Mouse (Mus musculus) limb, embryonic 12.5 days (tissue): Measurements from ENCODE around the gene Asic5. TPM values are rescaled to one million over a fixed set of nuclear protein-coding genes. Genes with fewer than 3 reads are reported as not detected.

Source experiments
- ATAC-seq: fragments of 200-750 bp; cut with Nextera tagmentation; 2 replicates; pipeline ENCODE4 v1.8.0; 2017; ENCODE audit warnings: low read depth, moderate TSS enrichment; ENCODE audit not compliant: insufficient number of reproducible peaks, insufficient read depth, low FRiP score, low TSS enrichment
- H3K27ac ChIP-seq: fragments of 300-500 bp; sonication (generic); 2 replicates; pipeline ENCODE4 v1.5.1; 2016; ENCODE audit warnings: mild to moderate bottlenecking, moderate library complexity
- H3K27me3 ChIP-seq: fragments of 300-500 bp; sonication (generic); 2 replicates; pipeline ENCODE4 v1.6.1; 2016; ENCODE audit warnings: mild to moderate bottlenecking, moderate library complexity
- H3K36me3 ChIP-seq: fragments of 300-500 bp; sonication (generic); 2 replicates; pipeline ENCODE4 v1.6.1; 2016; ENCODE audit warnings: mild to moderate bottlenecking, moderate library complexity
- H3K4me1 ChIP-seq: fragments of 300-500 bp; sonication (generic); replicated peaks from 2 replicates; pipeline ENCODE4 v1.6.1; 2016
- H3K4me2 ChIP-seq: fragments of 300-500 bp; sonication (generic); 2 replicates; pipeline ENCODE4 v1.6.1; 2016; ENCODE audit warnings: mild to moderate bottlenecking, moderate library complexity
- H3K4me3 ChIP-seq: fragments of 300-500 bp; sonication (generic); replicated peaks from 2 replicates; pipeline ENCODE4 v1.5.1; 2016; ENCODE audit warnings: mild to moderate bottlenecking
- H3K9ac ChIP-seq: fragments of 300-500 bp; sonication (generic); replicated peaks from 2 replicates; pipeline ENCODE4 v1.6.1; 2016; ENCODE audit warnings: mild to moderate bottlenecking, moderate library complexity
- H3K9me3 ChIP-seq: fragments of 300-500 bp; sonication (generic); 2 replicates; pipeline ENCODE4 v1.6.1; 2016; ENCODE audit warnings: mild to moderate bottlenecking, moderate library complexity
- WGBS: fragments of 180-500 bp; shearing (Covaris S2); methylation state at CpG from one replicate; pipeline ENCODE4 v1.1.7; 2016; 5-methylcytosine and 5-hydroxymethylcytosine counted together
- polyA plus RNA-seq: library from polyadenylated mRNA; unstranded; fragments of >200 nt; fragmentation: Nextera tagmentation; extraction: Ambion mirVana; gene quantifications from 2 replicates; pipeline ENCODE4 v1.2.1, GENCODE M21; 2016

Gene Asic5
- not detected in 2 replicates for polyA plus RNA-seq

DNA sequence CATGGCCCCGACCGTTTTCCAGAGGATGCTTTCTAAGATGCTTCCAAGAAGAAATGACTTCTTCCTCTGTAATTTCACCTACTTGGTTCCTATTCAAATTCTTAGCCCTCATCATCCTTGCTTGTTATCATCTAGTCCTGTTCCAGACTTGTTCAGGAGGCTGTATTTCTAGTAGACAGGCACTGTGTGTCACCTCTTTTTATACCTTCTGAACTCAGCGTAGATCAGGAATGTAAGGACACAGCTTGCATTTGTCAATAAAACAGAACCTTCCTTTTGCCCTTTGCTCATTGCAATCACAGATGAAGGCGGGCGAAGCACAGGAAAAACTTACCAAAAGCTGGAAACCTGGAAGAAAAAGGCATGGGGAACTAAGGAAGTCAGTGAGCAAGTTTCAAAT lies at the start of gene Asic5:
Asic5 (plus strand) TSS at position 301 of the 400 bp plus-strand sequence.
- H3K4me3 ChIP-seq = no peak within 1 kb of the TSS
- no peak within 1 kb of the TSS for H3K4me2 ChIP-seq
- H3K27ac ChIP-seq = no peak within 1 kb of the TSS
- H3K9ac ChIP-seq = no peak within 1 kb of the TSS
- 82% methylated on average over 5 of the region's 5 CpGs for WGBS
- no peaks in the 10 kb centered on the region for H3K27me3 ChIP-seq
- H3K36me3 ChIP-seq = no peaks in the 10 kb centered on the region
- H3K4me1 ChIP-seq = no peaks in the 10 kb centered on the region
- no peaks in the 10 kb centered on the region for H3K9me3 ChIP-seq
- no peak for ATAC-seq

DNA sequence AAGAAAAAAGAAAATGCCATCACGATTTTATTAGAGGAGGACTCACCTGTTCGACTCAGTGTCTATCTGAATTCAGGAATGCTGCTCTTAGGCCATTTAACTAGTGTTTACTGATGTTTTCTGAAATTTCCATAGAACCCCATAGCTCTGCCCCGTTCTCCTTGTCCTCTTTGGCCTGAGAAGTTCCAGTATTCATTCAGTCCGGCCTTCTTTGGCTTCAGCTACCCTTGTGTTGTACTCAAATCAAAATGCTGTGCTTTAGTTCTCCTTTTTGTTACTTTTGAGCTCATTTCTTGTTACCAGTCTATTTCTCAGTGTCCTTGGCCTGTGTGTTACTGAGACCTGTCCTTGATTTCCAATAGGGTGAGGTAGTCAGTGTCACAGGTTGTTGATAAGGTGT lies 48.7 kb upstream of the Asic5 start:
- no peak for ATAC-seq
- 82% methylated on average over 4 of the region's 4 CpGs for WGBS

DNA sequence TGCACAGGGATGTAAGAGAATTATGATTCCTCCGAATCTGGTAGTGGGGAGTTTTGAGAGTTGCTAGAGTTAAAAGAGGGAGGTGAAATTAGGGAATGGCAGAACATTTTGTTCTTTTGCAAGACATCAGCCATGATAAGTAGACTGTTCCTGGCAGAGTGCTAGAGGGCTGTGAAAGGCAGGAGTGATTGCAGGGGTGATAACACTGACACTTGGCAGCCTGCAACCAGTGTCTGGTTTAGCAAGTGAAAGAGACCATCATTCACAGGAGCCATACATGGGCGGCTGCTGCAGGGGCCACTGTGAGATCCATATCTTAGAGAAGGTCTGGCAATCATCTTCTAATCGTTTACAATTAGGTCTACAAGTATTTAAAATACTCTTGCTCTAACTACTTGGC lies 43.2 kb upstream of the Asic5 start:
- no peaks in the 10 kb centered on the region for H3K27me3 ChIP-seq
- H3K4me2 ChIP-seq = no peak overlapping the region
- no peaks in the 10 kb centered on the region for H3K9me3 ChIP-seq
- ATAC-seq = no peak
- no peak overlapping the region for H3K27ac ChIP-seq
- no peak overlapping the region for H3K9ac ChIP-seq
- 0 out of 2 replicates have a peak, but pooled peaks cover 3% of the 10 kb centered on the region for H3K4me1 ChIP-seq
- H3K4me3 ChIP-seq = no peak overlapping the region
- H3K36me3 ChIP-seq = no peaks in the 10 kb centered on the region
- 46% methylated on average over 3 of the region's 3 CpGs for WGBS

More for the DNA sequence above, 48.7 kb upstream of the Asic5 start:
- H3K4me2 ChIP-seq = no peak overlapping the region
- no peak overlapping the region for H3K9ac ChIP-seq
- no peaks in the 10 kb centered on the region for H3K9me3 ChIP-seq
- no peaks in the 10 kb centered on the region for H3K4me1 ChIP-seq
- H3K4me3 ChIP-seq = no peak overlapping the region
- no peak overlapping the region for H3K27ac ChIP-seq
- no peaks in the 10 kb centered on the region for H3K36me3 ChIP-seq
- no peaks in the 10 kb centered on the region for H3K27me3 ChIP-seq

DNA sequence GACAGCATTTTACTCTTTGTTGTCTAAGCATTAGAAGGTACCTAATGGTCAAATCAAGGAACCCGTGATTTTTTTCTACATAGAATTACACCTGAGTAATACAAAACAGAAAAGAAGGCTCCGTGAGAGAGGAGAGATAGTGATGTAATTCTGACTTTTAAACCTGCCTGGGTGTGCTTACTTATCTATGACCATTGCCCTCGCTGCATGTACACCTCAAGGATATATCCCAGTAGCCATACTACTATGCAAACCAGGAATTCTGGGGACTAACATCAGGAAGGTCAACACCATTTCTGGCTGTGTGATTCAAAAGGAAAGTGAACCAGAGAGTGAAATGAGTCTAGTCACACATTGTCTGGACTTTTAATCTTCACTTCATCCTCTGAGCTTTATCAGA lies 39.7 kb upstream of the Asic5 start:
- Histone ChIP-seq H3K27ac (no peak overlapping the region), H3K36me3 (no peaks in the 10 kb centered on the region), H3K4me1 (0 out of 2 replicates have a peak, but pooled peaks cover 3% of the 10 kb centered on the region), H3K4me2 (no peak overlapping the region), H3K27me3 (no peaks in the 10 kb centered on the region), H3K9ac (no peak overlapping the region), H3K9me3 (no peaks in the 10 kb centered on the region), H3K4me3 (no peak overlapping the region)
- no peak for ATAC-seq
- 91% methylated on average over 3 of the region's 3 CpGs for WGBS

DNA sequence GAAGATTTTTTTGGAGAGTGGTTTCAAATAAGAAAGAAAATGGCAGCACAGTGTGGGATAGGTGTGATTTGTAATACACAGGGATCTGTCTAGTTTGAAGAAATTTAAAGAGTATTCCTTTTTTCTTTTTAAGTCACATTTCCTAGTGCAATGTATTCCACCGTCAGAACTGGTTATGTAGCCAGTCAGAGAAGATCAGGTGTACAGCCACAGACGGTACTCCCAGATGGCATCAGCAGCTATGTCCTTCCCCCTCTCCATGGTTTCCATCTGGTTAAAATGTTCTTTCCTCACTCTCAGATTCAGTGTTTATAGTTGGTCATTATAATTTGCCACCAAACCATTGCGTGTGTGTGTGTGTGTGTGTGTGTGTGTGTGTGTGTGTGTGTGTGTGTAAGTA lies 39.0 kb upstream of the Asic5 start:
- no peak overlapping the region for H3K4me2 ChIP-seq
- no peaks in the 10 kb centered on the region for H3K27me3 ChIP-seq
- no peaks in the 10 kb centered on the region for H3K36me3 ChIP-seq
- H3K9me3 ChIP-seq = no peaks in the 10 kb centered on the region
- H3K4me1 ChIP-seq = 0 out of 2 replicates have a peak, but pooled peaks cover 3% of the 10 kb centered on the region
- 85% methylated on average over 3 of the region's 3 CpGs for WGBS
- H3K9ac ChIP-seq = no peak overlapping the region
- no peak overlapping the region for H3K27ac ChIP-seq
- no peak for ATAC-seq
- H3K4me3 ChIP-seq = no peak overlapping the region

DNA sequence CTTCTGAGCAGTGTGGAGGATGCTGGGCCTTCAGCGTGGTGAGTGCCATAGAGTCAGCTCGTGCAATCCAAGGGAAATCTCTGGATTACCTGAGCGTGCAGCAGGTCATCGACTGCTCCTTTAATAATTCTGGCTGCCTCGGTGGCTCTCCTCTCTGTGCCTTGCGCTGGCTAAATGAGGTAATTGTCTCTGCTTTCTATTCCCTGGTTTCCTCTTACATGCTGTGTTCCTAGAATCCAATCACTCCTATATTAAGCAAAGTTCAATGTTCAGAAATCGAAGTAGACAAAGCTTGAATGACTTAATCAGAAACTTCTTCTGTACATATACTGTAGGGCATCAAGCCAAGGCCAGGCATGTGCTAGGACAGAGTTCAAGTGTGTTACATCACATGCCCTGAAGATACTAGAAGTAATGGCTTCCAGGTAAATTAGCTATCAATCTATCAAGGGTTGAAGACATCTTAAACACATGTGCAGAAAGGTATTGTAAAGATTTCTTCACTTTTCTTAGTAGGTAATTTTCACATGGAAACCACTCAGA lies 37.2 kb upstream of the Asic5 start:
- H3K27me3 ChIP-seq = no peaks in the 10 kb centered on the region
- no peak for ATAC-seq
- no peak overlapping the region for H3K27ac ChIP-seq
- H3K4me1 ChIP-seq = 0 out of 2 replicates have a peak, but pooled peaks cover 3% of the 10 kb centered on the region
- H3K4me3 ChIP-seq = no peak overlapping the region
- H3K4me2 ChIP-seq = no peak overlapping the region
- no peak overlapping the region for H3K9ac ChIP-seq
- WGBS = 91% methylated on average over 7 of the region's 7 CpGs
- H3K9me3 ChIP-seq = no peaks in the 10 kb centered on the region
- no peaks in the 10 kb centered on the region for H3K36me3 ChIP-seq

DNA sequence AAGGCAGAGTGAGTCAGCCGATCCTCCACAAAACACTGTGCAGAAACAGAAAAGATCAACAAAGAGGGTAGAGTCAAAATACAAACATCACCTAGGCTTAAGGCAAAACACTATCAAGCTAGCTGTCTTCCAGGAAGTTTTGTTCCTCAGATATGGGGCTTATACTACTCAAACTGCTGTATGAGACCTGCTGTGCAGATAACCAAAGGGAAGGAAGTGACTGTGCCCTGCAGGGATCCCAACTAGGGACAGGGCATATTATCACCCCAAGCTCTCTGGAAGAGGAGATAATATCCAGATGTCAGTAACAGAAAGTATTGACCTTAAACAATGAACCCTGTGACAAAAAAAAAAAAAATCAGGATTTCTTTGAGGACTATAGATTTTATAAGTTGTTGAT lies 33.0 kb upstream of the Asic5 start:
- Histone ChIP-seq H3K36me3 (no peaks in the 10 kb centered on the region), H3K9me3 (no peaks in the 10 kb centered on the region), H3K4me1 (peaks cover 11% of the 10 kb centered on the region), H3K4me2 (no peak overlapping the region), H3K27ac (no peak overlapping the region), H3K4me3 (no peak overlapping the region), H3K27me3 (no peaks in the 10 kb centered on the region), H3K9ac (no peak overlapping the region)
- 88% methylated on average over 1 of the region's 1 CpGs for WGBS
- ATAC-seq = no peak

DNA sequence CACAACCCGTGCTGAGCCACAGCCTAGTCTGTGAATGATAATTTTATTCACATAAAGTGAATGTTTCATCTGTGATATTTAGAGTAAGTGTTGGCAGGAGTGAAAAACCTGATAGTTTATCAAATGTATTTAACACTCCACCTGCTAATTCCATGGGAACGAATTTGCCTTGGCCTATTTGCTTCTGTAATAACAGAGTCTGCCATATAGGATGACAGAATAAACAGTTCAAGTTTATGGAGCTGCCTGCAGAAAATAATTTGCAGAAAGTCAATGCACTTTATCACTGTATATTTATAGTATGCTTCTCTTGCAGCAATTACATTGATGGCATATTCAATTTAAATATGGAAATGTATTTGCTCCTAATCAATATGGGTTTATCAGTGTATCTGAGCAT lies 30.3 kb upstream of the Asic5 start:
- Histone ChIP-seq H3K36me3 (no peaks in the 10 kb centered on the region), H3K9ac (no peak overlapping the region), H3K4me1 (peaks cover 11% of the 10 kb centered on the region), H3K27ac (no peak overlapping the region), H3K27me3 (no peaks in the 10 kb centered on the region), H3K4me3 (no peak overlapping the region), H3K9me3 (no peaks in the 10 kb centered on the region), H3K4me2 (no peak overlapping the region)
- no peak for ATAC-seq
- 68% methylated on average over 2 of the region's 2 CpGs for WGBS

DNA sequence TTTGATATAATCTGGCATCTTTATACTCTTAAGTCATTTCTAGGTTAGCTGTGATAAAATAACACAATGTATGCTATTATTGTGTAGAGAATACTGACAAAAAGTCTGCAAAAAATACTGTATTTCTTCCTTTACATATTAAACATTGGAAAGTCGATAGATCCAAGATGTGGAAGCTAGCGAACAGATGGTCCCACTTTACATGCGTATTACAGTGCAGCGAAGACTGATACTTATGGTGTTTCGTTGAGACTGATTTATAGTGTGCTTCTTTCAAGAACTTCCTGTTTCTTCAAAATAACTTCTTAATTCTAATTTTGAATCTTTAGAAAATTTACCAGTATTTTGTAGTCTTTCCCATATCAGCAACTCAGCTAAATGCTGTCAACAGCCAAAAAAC lies 24.6 kb upstream of the Asic5 start:
- no peak overlapping the region for H3K27ac ChIP-seq
- WGBS = 63% methylated on average over 5 of the region's 5 CpGs
- no peak overlapping the region for H3K4me2 ChIP-seq
- H3K4me3 ChIP-seq = no peak overlapping the region
- no peaks in the 10 kb centered on the region for H3K36me3 ChIP-seq
- no peaks in the 10 kb centered on the region for H3K27me3 ChIP-seq
- H3K4me1 ChIP-seq = 0 out of 2 replicates have a peak, but pooled peaks cover 7% of the 10 kb centered on the region
- H3K9ac ChIP-seq = no peak overlapping the region
- no peaks in the 10 kb centered on the region for H3K9me3 ChIP-seq
- ATAC-seq = no peak

DNA sequence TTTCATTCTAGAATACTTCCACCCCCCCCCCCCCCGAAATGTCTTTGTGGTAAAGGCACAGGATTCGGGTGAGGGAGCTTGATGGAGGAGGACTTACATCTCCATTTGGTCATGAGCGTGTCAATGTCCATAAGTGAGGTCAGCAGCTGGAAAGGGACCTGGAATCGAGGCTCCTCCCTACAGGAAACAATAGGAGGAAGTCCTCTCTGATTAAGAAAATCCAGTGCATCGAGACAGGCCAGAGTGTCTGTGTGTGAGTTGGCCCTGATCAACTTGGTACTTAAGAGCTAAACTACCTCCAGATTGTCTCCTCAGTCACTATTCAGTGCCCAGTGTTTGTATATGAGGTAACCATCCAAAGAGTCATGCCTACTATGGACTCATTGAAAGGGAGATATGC lies 20.8 kb upstream of the Asic5 start:
- ATAC-seq = no peak
- no peak overlapping the region for H3K9ac ChIP-seq
- WGBS = 86% methylated on average over 5 of the region's 5 CpGs
- no peaks in the 10 kb centered on the region for H3K36me3 ChIP-seq
- no peaks in the 10 kb centered on the region for H3K4me1 ChIP-seq
- H3K4me3 ChIP-seq = no peak overlapping the region
- H3K4me2 ChIP-seq = no peak overlapping the region
- no peaks in the 10 kb centered on the region for H3K27me3 ChIP-seq
- H3K27ac ChIP-seq = no peak overlapping the region
- no peaks in the 10 kb centered on the region for H3K9me3 ChIP-seq

DNA sequence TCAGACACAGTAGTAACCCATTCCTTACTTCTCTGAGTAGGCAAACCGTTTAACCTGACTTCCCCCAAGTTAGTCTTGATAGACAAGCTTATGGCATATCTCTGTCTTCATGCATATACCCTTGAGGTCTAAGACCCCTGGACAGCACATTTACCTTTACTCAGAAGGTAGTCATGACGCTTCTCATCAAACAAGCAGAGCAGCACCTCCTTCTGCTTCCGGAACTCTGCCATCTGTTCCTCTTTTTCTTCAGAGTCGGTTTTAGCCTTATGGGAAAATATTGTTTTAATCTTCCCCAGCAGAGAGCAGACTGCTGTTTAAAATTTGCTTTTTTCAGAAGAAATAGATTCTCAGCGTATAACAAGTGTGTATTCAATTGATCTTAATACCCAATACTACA lies 18.3 kb upstream of the Asic5 start:
- no peaks in the 10 kb centered on the region for H3K36me3 ChIP-seq
- H3K4me3 ChIP-seq = no peak overlapping the region
- H3K4me1 ChIP-seq = no peaks in the 10 kb centered on the region
- 76% methylated on average over 5 of the region's 5 CpGs for WGBS
- no peaks in the 10 kb centered on the region for H3K9me3 ChIP-seq
- H3K27ac ChIP-seq = no peak overlapping the region
- no peak for ATAC-seq
- no peak overlapping the region for H3K9ac ChIP-seq
- no peak overlapping the region for H3K4me2 ChIP-seq
- no peaks in the 10 kb centered on the region for H3K27me3 ChIP-seq

DNA sequence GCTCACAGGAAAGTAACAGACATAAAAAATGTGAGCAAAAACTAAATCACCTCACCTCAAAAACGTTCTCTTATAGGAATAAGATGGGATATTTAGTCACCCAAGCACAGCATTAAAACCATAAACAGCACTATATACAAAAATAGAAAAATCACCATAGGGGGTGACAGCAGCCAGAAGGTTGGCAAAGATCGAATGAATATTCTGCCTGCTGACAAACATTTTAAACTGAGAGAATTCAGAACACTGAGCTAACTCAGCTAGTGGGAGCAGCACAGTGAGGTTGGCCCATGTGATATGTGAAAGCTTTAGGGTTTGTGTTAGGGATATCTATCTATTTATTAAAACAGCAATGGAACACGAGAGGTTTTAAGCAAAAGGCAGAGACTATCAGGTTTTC lies 17.5 kb upstream of the Asic5 start:
- Histone ChIP-seq H3K9me3 (no peaks in the 10 kb centered on the region), H3K27me3 (no peaks in the 10 kb centered on the region), H3K36me3 (no peaks in the 10 kb centered on the region), H3K4me1 (no peaks in the 10 kb centered on the region), H3K4me2 (no peak overlapping the region), H3K9ac (no peak overlapping the region), H3K27ac (no peak overlapping the region), H3K4me3 (no peak overlapping the region)
- WGBS = 69% methylated on average over 3 of the region's 3 CpGs
- ATAC-seq = no peak
